Mouse (Mus musculus) left cerebral cortex, postnatal 4 days (tissue): ENCODE data around the gene Ctnna3. TPM values are rescaled to one million over a fixed set of nuclear protein-coding genes. Genes with fewer than 3 reads are reported as not detected.

ENCODE experiments used
- DNase-seq: peaks from one replicate; pipeline ENCODE4 v3.0.0-alpha.2; 2022
- intact Hi-C: fragments of 180-260 bp; cut with DNase I; formaldehyde crosslinking; loops from one replicate; pipeline ENCODE4 v1.15.1; 2025
- total RNA-seq, 2 experiments: library from RNA; stranded (reverse); gene quantifications; 2 replicates each; pipeline ENCODE4 v1.2.3; 2021

The Ctnna3 gene
- total RNA-seq, 2 experiments from 2014 or later = 0.66 to 0.90 TPM

DNA sequence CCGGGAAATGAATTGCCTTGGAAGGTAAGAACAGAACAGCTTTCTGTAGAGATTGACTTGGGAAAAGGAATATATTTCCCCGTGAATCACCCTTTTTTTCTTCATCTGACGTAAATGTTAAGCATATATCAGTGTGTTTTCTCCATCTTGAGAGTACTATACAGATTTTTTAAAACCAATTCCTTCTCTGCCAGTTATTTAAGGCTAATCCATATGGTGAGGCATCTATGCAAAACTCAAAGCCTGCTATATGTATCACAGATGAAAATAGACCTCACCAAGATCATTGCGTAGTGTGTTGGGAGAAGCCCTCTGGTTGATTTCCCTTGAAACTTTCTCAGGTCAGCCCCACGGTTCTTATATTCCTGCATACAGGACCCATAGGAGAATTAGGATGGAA, 464.7 kb downstream of the Ctnna3 start:
- DNase-seq = no peak
- intact Hi-C loops = loop anchor here (10.0 kb wide), 1 partner anchor 310 kb away; no protein-coding TSS in a partner anchor

DNA sequence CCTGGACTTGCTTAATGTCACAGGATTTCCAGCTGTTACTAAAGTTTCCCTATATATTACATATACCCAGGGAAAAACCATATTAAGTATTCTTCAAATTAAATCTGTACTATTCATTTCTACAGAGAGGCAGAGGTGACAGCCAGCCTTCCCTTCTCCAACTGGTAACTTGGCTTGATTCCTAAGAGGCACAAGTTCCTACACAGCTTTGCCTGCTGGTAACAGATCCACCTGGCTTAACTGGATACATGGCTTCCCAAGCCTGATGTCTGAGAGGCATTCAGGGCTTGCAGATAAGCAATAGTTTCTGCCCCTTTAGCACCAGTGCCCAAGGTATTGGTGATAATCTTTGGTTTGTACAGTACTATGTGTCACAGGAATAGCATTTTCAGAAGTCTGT, 470.0 kb downstream of the Ctnna3 start:
- intact Hi-C loops = loop anchor here (10.0 kb wide), 1 partner anchor 315 kb away; no protein-coding TSS in a partner anchor
- DNase-seq = no peak

GRCm38 (mm10) chr10:63908878-63909277, 479.0 kb downstream of the Ctnna3 start:
- intact Hi-C loops = no loop called here
- DNase-seq = no peak

GRCm38 (mm10) chr10:63927334-63927733, 497.4 kb downstream of the Ctnna3 start, which contains the start of gene Gm10118:
Gene Gm10118, minus strand, starts transcription at chr10:63927434.
- intact Hi-C loops = no loop called here
- no peak for DNase-seq

DNA sequence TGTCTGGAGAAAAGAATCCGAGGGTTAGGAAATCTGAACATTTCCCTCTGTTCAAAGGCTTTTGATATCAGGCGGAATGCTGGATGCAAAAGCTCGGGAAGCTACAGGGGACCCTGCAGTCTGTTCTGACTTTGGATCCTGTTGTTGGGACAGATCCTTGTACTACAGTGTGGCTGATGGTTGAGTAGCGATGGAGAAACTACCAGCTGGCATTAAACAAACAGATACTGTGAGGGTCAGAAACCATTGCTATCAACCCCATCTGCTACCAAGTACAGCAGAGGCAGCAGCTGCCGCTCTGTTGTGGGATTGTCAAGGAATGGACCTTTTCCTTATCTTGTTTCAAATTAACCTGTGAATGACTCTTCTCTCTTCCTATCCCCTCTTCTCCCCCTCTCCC, 504.0 kb downstream of the Ctnna3 start:
- intact Hi-C loops = no loop called here
- peak; percentile 3 for DNase-seq

GRCm38 (mm10) chr10:63945534-63945933, 515.6 kb downstream of the Ctnna3 start:
- DNase-seq = no peak
- intact Hi-C loops = no loop called here

DNA sequence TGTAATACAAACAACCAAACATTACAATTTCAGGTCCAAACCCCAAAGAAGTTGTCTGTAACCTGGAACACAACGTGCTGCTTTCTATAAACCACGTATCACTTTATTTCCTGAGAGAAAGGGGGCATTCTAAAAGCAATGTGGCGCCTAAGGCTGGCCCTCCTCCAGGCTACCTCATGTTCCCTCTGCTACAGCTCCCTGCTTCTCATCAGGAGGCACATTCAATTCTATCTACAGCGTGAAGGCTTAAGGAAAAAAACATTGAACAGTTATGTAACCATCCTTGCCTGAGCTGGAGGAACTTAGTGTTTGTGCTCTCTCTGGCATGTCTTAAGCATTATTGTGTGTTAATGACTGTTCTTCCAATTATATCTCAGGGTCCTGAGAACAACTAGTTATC, 517.4 kb downstream of the Ctnna3 start:
- DNase-seq = no peak

GRCm38 (mm10) chr10:63950867-63951266, 521.0 kb downstream of the Ctnna3 start:
- DNase-seq = no peak
- intact Hi-C loops = no loop called here

More for the DNA sequence above, 517.4 kb downstream of the Ctnna3 start:
- intact Hi-C loops = no loop called here

GRCm38 (mm10) chr10:63951481-63951880, 521.6 kb downstream of the Ctnna3 start:
- intact Hi-C loops = no loop called here
- DNase-seq = no peak

DNA sequence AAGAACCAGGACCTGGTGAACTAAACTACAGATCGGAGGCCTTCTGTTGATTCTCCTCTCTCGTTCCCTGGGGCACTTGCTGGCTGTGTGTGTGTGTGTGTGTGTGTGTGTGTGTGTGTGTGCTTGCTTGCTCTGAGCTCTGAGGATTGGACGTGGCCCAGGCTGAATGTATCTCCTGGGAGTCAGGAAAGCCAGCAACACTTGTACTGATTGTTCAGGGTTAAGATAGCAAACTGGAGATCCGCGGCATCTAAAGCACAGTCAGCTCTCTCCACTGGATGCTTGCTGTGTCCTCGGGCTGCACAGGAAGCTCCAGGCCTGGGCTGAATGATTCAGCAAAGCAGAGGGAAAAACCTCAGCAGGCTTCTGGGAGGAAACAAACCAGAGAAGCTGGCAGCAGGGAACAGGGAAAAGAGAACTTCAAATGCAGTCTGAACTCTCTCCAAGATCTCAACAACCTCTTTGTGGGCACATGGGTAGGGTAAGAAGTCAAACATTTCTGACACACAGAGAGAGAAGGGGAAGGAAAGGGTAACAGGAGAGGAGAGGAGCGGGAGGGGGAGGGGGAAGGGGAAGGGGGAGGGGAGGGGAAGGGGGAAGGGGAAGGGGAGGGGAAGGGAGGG, 524.5 kb downstream of the Ctnna3 start:
- intact Hi-C loops = no loop called here
- peak; percentile 54 for DNase-seq

DNA sequence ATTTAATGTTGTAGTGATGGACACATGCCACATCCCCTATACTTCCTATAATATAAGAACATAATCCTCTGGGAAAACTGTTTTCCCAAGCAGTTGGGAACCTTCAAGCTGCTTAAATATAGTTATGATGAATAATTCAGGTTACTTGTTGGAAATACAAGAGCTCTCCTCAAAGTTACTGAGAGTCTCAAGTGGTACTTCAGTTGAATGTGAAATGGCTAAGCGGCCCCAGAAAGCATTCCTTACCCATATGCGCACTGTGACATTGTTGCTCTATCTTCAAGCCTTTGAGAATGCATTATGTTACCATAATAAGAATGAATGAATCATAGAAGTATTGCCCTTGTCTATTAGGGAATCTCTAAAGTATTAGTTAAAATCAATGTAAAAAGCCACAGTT, 542.4 kb downstream of the Ctnna3 start:
- DNase-seq = no peak
- intact Hi-C loops = no loop called here

GRCm38 (mm10) chr10:63978101-63978500, 548.2 kb downstream of the Ctnna3 start:
- intact Hi-C loops = no loop called here
- peak; percentile 12 for DNase-seq

GRCm38 (mm10) chr10:63978535-63978934, 548.6 kb downstream of the Ctnna3 start:
- DNase-seq = no peak
- intact Hi-C loops = no loop called here

DNA sequence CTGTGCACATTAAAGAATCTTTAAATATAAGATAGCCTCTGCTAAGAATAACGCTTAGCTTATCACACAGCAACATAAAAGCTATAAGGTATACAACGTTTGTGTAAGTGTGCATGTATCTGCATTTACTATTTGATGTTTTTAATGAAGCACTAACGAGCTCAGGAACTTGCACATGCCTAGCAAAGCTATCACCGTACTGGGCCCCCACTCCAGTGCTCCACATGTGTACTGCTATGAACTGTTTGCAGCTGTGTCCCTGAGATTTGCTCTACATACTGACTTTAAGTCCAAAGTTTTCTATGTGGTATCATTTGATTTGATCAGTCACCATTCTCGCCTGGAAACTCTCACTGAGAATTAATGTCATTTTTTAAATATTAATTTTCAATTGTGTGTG, 549.1 kb downstream of the Ctnna3 start:
- intact Hi-C loops = no loop called here
- no peak for DNase-seq

- intact Hi-C loops = no loop called here
- no peak for DNase-seq
Measured at GRCm38 (mm10) chr10:63979410-63979809, 549.5 kb downstream of the Ctnna3 start.

- no peak for DNase-seq
- intact Hi-C loops = no loop called here
Measured at GRCm38 (mm10) chr10:63985576-63985975, 555.7 kb downstream of the Ctnna3 start.

DNA sequence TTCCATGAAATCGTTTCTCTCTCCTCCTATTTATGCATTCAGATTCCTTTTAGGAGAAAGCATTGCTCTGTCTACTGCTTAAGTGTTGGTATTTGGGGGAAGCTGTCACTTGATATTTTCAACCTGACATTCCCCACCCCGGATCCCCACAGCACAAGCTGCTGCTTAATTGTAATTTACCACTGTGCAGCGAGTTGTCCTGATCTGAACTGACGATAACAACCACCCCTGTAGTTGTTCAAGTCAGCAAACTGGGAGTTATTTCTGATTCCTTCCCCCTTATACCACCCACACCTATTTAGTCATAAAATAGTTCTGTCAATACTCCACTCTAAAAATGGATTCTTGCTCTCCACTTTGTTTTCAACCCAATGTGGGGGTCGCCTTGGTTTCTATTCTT, 564.4 kb downstream of the Ctnna3 start:
- intact Hi-C loops = no loop called here
- no peak for DNase-seq

DNA sequence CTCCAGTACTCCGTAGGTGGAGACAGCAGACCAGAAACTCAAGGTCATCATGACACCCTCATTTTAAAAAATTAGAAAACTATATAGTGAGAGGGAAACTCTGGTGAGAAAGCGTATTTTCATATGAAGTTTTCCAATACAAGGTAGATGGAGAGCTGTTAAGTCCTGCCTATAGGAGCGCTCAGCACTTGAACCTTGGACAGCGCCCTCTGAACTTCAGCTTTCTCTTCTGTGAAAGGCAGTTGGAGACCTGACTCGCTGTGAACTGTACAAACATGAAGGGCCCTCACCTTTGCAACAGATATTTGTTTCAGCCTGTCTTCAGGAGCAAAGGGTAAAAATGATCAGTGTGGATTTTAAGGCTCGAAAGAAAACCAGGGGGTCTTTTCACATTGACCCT, 571.6 kb downstream of the Ctnna3 start:
- no peak for DNase-seq
- intact Hi-C loops = no loop called here

DNA sequence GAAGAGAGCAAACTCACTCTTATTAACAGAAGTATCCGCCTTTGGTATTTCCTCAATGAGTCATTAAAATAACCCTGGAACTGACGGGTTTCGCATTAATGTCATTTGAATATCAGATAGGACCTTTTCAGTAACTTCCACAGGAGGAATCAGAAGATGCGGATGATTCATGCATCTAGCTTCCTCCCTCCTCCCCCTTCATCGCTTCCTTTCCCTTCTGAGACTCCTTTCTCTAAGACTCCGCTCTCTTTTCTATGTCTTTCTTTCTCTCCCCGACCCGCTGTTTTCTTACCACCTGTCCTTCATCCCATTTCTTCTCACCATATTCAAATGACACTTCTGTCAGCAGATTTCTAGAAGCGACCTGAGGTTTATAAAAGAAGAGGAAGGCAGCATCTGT, 572.1 kb downstream of the Ctnna3 start:
- intact Hi-C loops = no loop called here

DNA sequence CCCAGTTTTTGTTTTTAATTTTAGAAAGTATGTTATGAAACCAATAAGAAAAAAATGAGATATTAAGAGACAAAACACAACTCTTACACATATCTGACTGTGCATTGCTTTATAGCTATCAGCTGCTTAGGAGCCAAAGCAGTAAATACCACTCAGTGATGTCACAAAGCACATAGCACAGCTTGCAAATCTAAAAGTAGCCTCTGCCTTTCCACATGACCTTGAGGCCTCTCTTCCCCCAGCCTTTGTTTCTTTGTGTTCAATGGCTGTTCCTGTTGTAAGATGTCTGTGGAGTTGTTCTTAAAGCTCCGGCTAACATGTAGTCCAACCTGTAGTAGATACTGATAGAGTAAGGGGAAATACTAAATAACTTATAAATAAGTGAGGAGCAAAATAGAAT, 590.4 kb downstream of the Ctnna3 start:
- no peak for DNase-seq
- intact Hi-C loops = no loop called here

More for the DNA sequence above, 572.1 kb downstream of the Ctnna3 start:
- DNase-seq = no peak

DNA sequence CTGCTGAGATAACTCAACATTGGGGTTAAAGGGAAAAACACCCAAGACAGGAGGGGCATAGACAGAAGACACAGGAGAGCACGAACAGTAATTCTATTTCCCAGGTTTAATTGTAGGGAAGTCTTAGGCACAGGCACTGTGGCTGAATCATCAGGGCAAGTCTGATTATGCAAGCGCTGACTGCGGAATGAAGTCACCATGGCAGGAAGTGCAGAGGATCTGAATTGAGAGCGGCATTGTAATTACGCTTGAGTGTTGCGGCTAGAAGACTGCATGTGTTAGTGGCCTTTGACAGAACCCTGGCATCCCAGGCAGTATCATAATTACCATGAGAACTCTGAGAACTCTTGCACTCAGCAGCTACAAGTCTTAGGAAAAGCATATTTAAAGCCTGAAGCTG, 593.4 kb downstream of the Ctnna3 start:
- intact Hi-C loops = no loop called here
- no peak for DNase-seq

GRCm38 (mm10) chr10:64030901-64031300, 601.0 kb downstream of the Ctnna3 start:
- intact Hi-C loops = no loop called here

More at GRCm38 (mm10) chr10:64030901-64031300, 601.0 kb downstream of the Ctnna3 start:
- DNase-seq = no peak
